Mouse (Mus musculus) A20 (cell line): ENCODE data around the gene Anxa6.
A peak's percentile ranks its signal among the peaks of the same experiment; 100 is the strongest.

Experiments used
- DNase-seq: peaks from one replicate; pipeline ENCODE4 v3.0.0-alpha.2; 2011; ENCODE audit warnings: low read depth, low spot score

Gene Anxa6

GRCm38 (mm10) chr11:54998284-54998683 is 35.0 kb downstream of the Anxa6 start:
- peak; percentile 84 for DNase-seq

- no peak for DNase-seq
These were observed 37.1 kb downstream of the Anxa6 start for GRCm38 (mm10) chr11:54996176-54996575.

GRCm38 (mm10) chr11:54989920-54990319 is 43.3 kb downstream of the Anxa6 start:
- DNase-seq: no peak

- DNase-seq: peak; percentile 86
These were observed 44.4 kb downstream of the Anxa6 start for GRCm38 (mm10) chr11:54988754-54989349.

- peak; percentile 85 for DNase-seq
These were observed 45.3 kb downstream of the Anxa6 start for GRCm38 (mm10) chr11:54987974-54988373.

GRCm38 (mm10) chr11:54985086-54985485 is 48.2 kb downstream of the Anxa6 start:
- no peak for DNase-seq

GRCm38 (mm10) chr11:54984581-54984980 is 48.7 kb downstream of the Anxa6 start:
- DNase-seq: no peak

- peak; percentile 76 for DNase-seq
These were observed 49.2 kb downstream of the Anxa6 start for GRCm38 (mm10) chr11:54984085-54984484.

- peak; percentile 47 for DNase-seq
These were observed 50.7 kb downstream of the Anxa6 start for GRCm38 (mm10) chr11:54982520-54982919.

GRCm38 (mm10) chr11:54981630-54982029 is 51.6 kb downstream of the Anxa6 start:
- DNase-seq: no peak

GRCm38 (mm10) chr11:54977385-54977937 is 55.8 kb downstream of the Anxa6 start:
- no peak for DNase-seq

GRCm38 (mm10) chr11:54976351-54976750 is 56.9 kb downstream of the Anxa6 start:
- no peak for DNase-seq

- DNase-seq: no peak
These were observed 57.5 kb downstream of the Anxa6 start for GRCm38 (mm10) chr11:54975756-54976155.

- DNase-seq: no peak
These were observed 57.9 kb downstream of the Anxa6 start for GRCm38 (mm10) chr11:54975340-54975739.

GRCm38 (mm10) chr11:54974639-54975038 is 58.6 kb downstream of the Anxa6 start:
- no peak for DNase-seq

- peak; percentile 77 for DNase-seq
These were observed 59.6 kb downstream of the Anxa6 start for GRCm38 (mm10) chr11:54973481-54974212.

GRCm38 (mm10) chr11:54972789-54973188 is 60.5 kb downstream of the Anxa6 start:
- no peak for DNase-seq

GRCm38 (mm10) chr11:54972049-54972723 is 61.1 kb downstream of the Anxa6 start:
- DNase-seq: peak; percentile 57

- no peak for DNase-seq
These were observed 61.7 kb downstream of the Anxa6 start for GRCm38 (mm10) chr11:54971365-54972048.

GRCm38 (mm10) chr11:54965234-54965633 is 68.0 kb downstream of the Anxa6 start:
- no peak for DNase-seq

- no peak for DNase-seq
These were observed 70.4 kb downstream of the Anxa6 start, which contains the start of gene Tnip1 for GRCm38 (mm10) chr11:54962810-54963209. Tnip1 (minus strand) TSS chr11:54962917.

GRCm38 (mm10) chr11:54961921-54962320 is 71.3 kb downstream of the Anxa6 start:
- DNase-seq: no peak
